9 mouse cellular contexts compared by ENCODE assay signal in the genomic region with DNA sequence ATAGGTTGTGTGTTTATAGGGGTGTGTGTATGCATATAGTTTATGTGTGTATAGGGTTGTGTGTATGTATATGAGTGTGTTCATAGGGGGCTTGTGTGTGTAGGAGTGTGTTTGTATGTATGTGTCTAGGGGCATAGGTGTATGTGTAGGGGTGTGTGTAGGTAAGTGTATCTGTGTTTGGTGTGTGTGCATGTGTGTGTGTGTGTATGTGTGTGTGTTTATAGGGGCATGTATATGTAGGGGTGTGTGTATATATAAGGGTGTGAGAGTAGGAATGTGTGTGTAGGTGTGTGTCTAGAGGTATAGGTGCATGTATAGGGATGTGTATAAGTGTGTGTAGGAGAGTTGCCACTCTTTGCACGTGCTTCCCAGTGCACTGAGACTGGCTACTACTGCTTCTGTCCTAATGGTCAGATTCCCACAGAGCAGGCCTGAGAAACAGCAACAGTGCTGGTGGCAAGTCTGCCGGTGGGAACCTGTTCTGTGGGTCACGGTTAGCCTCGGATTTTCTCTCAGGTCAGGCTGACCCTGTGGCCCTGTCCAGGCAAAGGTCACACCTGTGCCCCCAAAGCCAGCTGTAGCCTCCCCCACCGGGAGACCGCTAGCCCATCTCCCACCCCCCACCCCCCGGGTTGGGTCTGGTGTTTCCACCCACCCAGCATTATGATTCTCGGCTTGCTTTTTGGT.
DNase-seq lines count a peak whose midpoint lies in the region; ATAC-seq lines count a peak whose summit lies in the region.
"Had no signal": no experiment of that assay in that cellular context is flagged by ENCODE, and none has a peak within 500 bp of the region (broad histone marks: within the 10 kb centered on the region; RNA-seq: fewer than 3 reads in every experiment).

No protein-coding gene starts in this region.

- no peak overlapping the region for H3K4me3 ChIP-seq in kidney, embryonic 16.5 days (ENCODE audit: low read length)
- peak overlapping the region; percentile 54; the same call in 1 of the 2 replicates for H3K4me3 ChIP-seq in embryonic facial prominence, embryonic 10.5 days

- WGBS in kidney, embryonic 16.5 days: 26% methylated on average over 8 of the region's 8 CpGs
- WGBS in embryonic facial prominence, embryonic 10.5 days: 9% methylated on average over 8 of the region's 8 CpGs

- H3K4me2 ChIP-seq in kidney, embryonic 16.5 days (replicated peaks; ENCODE audit: low read depth, low read length): peak overlapping the region; percentile 59; the same call in 1 of the 2 replicates

- H3K9ac ChIP-seq in kidney, embryonic 16.5 days (replicated peaks; ENCODE audit: low read length): no peak overlapping the region

- peak; percentile 43 for ATAC-seq in kidney, embryonic 16.5 days (ENCODE audit: low FRiP score, low TSS enrichment)
- ATAC-seq in monocyte, adult 5-6 weeks (replicated peaks; ENCODE audit: insufficient number of reproducible peaks, low FRiP score, low TSS enrichment, poor library complexity, severe bottlenecking): peak; percentile 22; the same call in 1 of the 2 replicates

- no peaks in the 10 kb centered on the region for H3K27me3 ChIP-seq in kidney, embryonic 16.5 days (ENCODE audit: insufficient read depth, low read length)
- no peaks in the 10 kb centered on the region; the same call in none of the 2 replicates for H3K27me3 ChIP-seq in embryonic facial prominence, embryonic 10.5 days (replicated peaks; ENCODE audit: low read depth, poor library complexity, severe bottlenecking)

- no peak for DNase-seq in kidney, adult 11 months
- no peak for DNase-seq in embryonic facial prominence, embryonic 10.5 days (ENCODE audit: low spot score)
- peak; percentile 12 to 26 for DNase-seq in kidney, postnatal 36 days
- DNase-seq in left cerebral cortex, adult 18-20 months (ENCODE audit: low spot score in 2 of 2): no peak
- no peak for DNase-seq in right cerebral cortex, postnatal 25 days
- DNase-seq in adrenal gland, adult 8-10 months: no peak
- DNase-seq: adrenal gland, postnatal 36 days had no signal

- H3K27ac ChIP-seq in kidney, embryonic 16.5 days (ENCODE audit: low read length): no peak overlapping the region
- peak overlapping the region; percentile 95 for H3K27ac ChIP-seq in embryonic facial prominence, embryonic 10.5 days (replicated peaks)

- no peaks in the 10 kb centered on the region for H3K9me3 ChIP-seq in kidney, embryonic 16.5 days (ENCODE audit: low read length)
- no peaks in the 10 kb centered on the region for H3K9me3 ChIP-seq in embryonic facial prominence, embryonic 10.5 days

- H3K36me3 ChIP-seq in kidney, embryonic 16.5 days (ENCODE audit: insufficient read depth, low read length): no peaks in the 10 kb centered on the region
- H3K36me3 ChIP-seq in embryonic facial prominence, embryonic 10.5 days (replicated peaks): no peaks in the 10 kb centered on the region

- H3K4me1 ChIP-seq in kidney, embryonic 16.5 days (ENCODE audit: insufficient read depth, low read length): peaks cover 33% of the 10 kb centered on the region
- peaks cover 49% of the 10 kb centered on the region for H3K4me1 ChIP-seq in embryonic facial prominence, embryonic 10.5 days

Comparison
In these comparisons a context has a peak if more than half of its experiments do, and no peak if none do; other contexts are left out.
1. DNase-seq: peak in kidney, postnatal 36 days (2 of 2); none in kidney, adult 11 months (single experiment), embryonic facial prominence, embryonic 10.5 days (single experiment), left cerebral cortex, adult 18-20 months (0 of 2), right cerebral cortex, postnatal 25 days (single experiment) and adrenal gland, adult 8-10 months (single experiment).